Mouse (Mus musculus): ENCODE measurements around the gene Rad17. TPM values are rescaled to one million over a fixed set of nuclear protein-coding genes. Genes with fewer than 3 reads are reported as not detected.

Gene Rad17
- polyA plus RNA-seq, 1 experiment from 2014 or later: 38.8 TPM

GRCm38 (mm10) chr13:100595552-100595885 is 55.3 kb downstream of the Rad17 start:
- H3K4me2 ChIP-seq (ENCODE audit: low read depth, low read length): no peak overlapping the region
- H3K9ac ChIP-seq (replicated peaks; ENCODE audit: low read length): no peak overlapping the region
- WGBS: 90% methylated on average over 3 of the region's 3 CpGs
- no peaks in the 10 kb centered on the region for H3K9me3 ChIP-seq (replicated peaks; ENCODE audit: control insufficient read depth, low read length)
- H3K27me3 ChIP-seq (ENCODE audit: control insufficient read depth, insufficient read depth, low read length): no peaks in the 10 kb centered on the region
- no peaks in the 10 kb centered on the region for H3K4me1 ChIP-seq (ENCODE audit: control insufficient read depth, insufficient read depth, low read length)
- DNase-seq (ENCODE audit: low spot score) (no peak), ATAC-seq (replicated peaks; ENCODE audit: insufficient number of reproducible peaks, low FRiP score, low TSS enrichment, low read depth) (no peak)
- no peak overlapping the region for H3K27ac ChIP-seq (replicated peaks; ENCODE audit: low read depth, low read length)
- H3K4me3 ChIP-seq (ENCODE audit: low read depth, low read length): no peak overlapping the region
- no peaks in the 10 kb centered on the region for H3K36me3 ChIP-seq (replicated peaks; ENCODE audit: control insufficient read depth, insufficient read depth, low read depth, low read length)

- H3K4me3 ChIP-seq (ENCODE audit: low read depth, low read length): no peak overlapping the region
- 71% methylated on average over 5 of the region's 5 CpGs for WGBS
- H3K9me3 ChIP-seq (replicated peaks; ENCODE audit: control insufficient read depth, low read length): no peaks in the 10 kb centered on the region
- DNase-seq (ENCODE audit: low spot score) (no peak), ATAC-seq (replicated peaks; ENCODE audit: insufficient number of reproducible peaks, low FRiP score, low TSS enrichment, low read depth) (no peak)
- no peak overlapping the region for H3K27ac ChIP-seq (replicated peaks; ENCODE audit: low read depth, low read length)
- H3K36me3 ChIP-seq (replicated peaks; ENCODE audit: control insufficient read depth, insufficient read depth, low read depth, low read length): no peaks in the 10 kb centered on the region
- H3K4me1 ChIP-seq (ENCODE audit: control insufficient read depth, insufficient read depth, low read length): no peaks in the 10 kb centered on the region
- no peak overlapping the region for H3K4me2 ChIP-seq (ENCODE audit: low read depth, low read length)
- no peaks in the 10 kb centered on the region for H3K27me3 ChIP-seq (ENCODE audit: control insufficient read depth, insufficient read depth, low read length)
- no peak overlapping the region for H3K9ac ChIP-seq (replicated peaks; ENCODE audit: low read length)
Measured at GRCm38 (mm10) chr13:100594838-100595551, 55.9 kb downstream of the Rad17 start.

- no peak overlapping the region for H3K4me3 ChIP-seq (ENCODE audit: low read depth, low read length)
Measured at GRCm38 (mm10) chr13:100594041-100594792, 56.6 kb downstream of the Rad17 start.

DNA sequence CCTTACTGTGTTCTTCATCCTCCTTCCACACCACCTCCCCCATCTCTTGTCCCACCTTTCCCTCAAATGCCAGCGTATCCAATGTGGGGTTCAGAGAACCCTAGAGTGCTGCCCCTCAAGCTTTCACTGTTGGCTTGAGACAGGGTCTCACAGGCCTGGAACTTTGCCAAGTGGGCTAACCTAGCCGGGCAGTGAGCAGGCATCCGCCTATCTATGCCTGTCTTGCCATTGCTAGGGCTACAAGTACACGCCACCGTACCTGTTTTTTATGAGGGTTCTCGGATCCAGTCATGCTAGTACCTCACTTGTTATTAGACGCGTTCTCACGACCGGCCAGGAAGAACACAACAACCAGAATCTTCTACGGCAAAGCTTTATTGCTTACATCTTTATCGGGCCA is 62.2 kb downstream of the Rad17 start:
- ATAC-seq (replicated peaks; ENCODE audit: insufficient number of reproducible peaks, low FRiP score, low TSS enrichment, low read depth) (no peak), DNase-seq (ENCODE audit: low spot score) (no peak)
- H3K4me2 ChIP-seq (ENCODE audit: low read depth, low read length): no peak overlapping the region
- 90% methylated on average over 11 of the region's 12 CpGs for WGBS
- H3K36me3 ChIP-seq (replicated peaks; ENCODE audit: control insufficient read depth, insufficient read depth, low read depth, low read length): no peaks in the 10 kb centered on the region
- no peaks in the 10 kb centered on the region for H3K27me3 ChIP-seq (ENCODE audit: control insufficient read depth, insufficient read depth, low read length)
- no peak overlapping the region for H3K4me3 ChIP-seq (ENCODE audit: low read depth, low read length)
- H3K27ac ChIP-seq (replicated peaks; ENCODE audit: low read depth, low read length): no peak overlapping the region
- H3K4me1 ChIP-seq (ENCODE audit: control insufficient read depth, insufficient read depth, low read length): no peaks in the 10 kb centered on the region
- no peak overlapping the region for H3K9ac ChIP-seq (replicated peaks; ENCODE audit: low read length)
- no peaks in the 10 kb centered on the region for H3K9me3 ChIP-seq (replicated peaks; ENCODE audit: control insufficient read depth, low read length)

More at GRCm38 (mm10) chr13:100594041-100594792, 56.6 kb downstream of the Rad17 start:
- Histone ChIP-seq H3K27me3 (ENCODE audit: control insufficient read depth, insufficient read depth, low read length) (no peaks in the 10 kb centered on the region), H3K27ac (replicated peaks; ENCODE audit: low read depth, low read length) (no peak overlapping the region), H3K9me3 (replicated peaks; ENCODE audit: control insufficient read depth, low read length) (no peaks in the 10 kb centered on the region), H3K4me2 (ENCODE audit: low read depth, low read length) (no peak overlapping the region), H3K36me3 (replicated peaks; ENCODE audit: control insufficient read depth, insufficient read depth, low read depth, low read length) (no peaks in the 10 kb centered on the region), H3K4me1 (ENCODE audit: control insufficient read depth, insufficient read depth, low read length) (no peaks in the 10 kb centered on the region), H3K9ac (replicated peaks; ENCODE audit: low read length) (no peak overlapping the region)
- WGBS: 65% methylated on average over 11 of the region's 17 CpGs
- DNase-seq (ENCODE audit: low spot score) (no peak), ATAC-seq (replicated peaks; ENCODE audit: insufficient number of reproducible peaks, low FRiP score, low TSS enrichment, low read depth) (no peak)

DNA sequence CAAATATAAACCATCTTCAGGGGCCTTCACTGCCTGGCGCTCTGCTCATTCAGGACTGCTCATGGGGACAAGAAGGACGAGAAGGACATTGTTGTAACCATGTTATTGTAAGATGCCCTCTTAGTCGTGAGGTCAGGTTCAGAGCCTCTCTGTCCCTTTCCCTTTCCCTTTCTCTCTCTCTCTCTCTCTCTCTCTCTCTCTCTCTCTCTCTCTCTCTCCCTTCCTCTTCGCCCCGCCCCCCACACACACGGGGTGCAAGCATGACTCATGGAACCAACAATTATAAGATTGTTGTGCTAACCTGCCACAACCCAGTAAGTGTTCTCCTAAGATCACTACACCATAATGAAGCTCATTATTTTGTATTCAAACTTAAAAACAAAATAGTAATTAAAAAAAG is 68.7 kb downstream of the Rad17 start:
- Histone ChIP-seq H3K9ac (replicated peaks; ENCODE audit: low read length) (no peak overlapping the region), H3K4me3 (ENCODE audit: low read depth, low read length) (no peak overlapping the region), H3K36me3 (replicated peaks; ENCODE audit: control insufficient read depth, insufficient read depth, low read depth, low read length) (no peaks in the 10 kb centered on the region), H3K4me2 (ENCODE audit: low read depth, low read length) (no peak overlapping the region), H3K4me1 (ENCODE audit: control insufficient read depth, insufficient read depth, low read length) (no peaks in the 10 kb centered on the region), H3K9me3 (replicated peaks; ENCODE audit: control insufficient read depth, low read length) (no peaks in the 10 kb centered on the region), H3K27me3 (ENCODE audit: control insufficient read depth, insufficient read depth, low read length) (no peaks in the 10 kb centered on the region), H3K27ac (replicated peaks; ENCODE audit: low read depth, low read length) (no peak overlapping the region)
- 45% methylated on average over 6 of the region's 6 CpGs for WGBS
- DNase-seq (ENCODE audit: low spot score) (no peak), ATAC-seq (replicated peaks; ENCODE audit: insufficient number of reproducible peaks, low FRiP score, low TSS enrichment, low read depth) (no peak)

DNA sequence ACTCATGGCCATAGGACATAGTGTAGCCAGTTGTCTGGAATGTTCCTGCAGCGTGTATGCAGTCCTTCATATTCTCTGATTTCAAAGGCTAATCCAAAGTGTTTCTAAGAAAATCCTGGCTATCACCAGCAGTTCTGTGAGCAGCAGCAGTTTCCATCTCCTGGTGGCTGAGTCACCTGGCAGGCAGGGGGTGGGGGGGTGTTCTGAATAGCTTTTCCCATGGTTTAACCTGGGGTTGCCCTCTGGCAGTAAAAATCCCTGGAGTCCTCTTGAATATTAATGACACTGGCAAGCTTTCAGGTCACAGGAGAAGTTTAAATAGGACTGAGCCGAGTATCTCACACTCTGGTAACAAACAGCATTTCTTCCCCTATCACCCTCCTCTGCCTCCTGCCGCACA is 69.2 kb downstream of the Rad17 start:
- DNase-seq (ENCODE audit: low spot score) (no peak), ATAC-seq (replicated peaks; ENCODE audit: insufficient number of reproducible peaks, low FRiP score, low TSS enrichment, low read depth) (no peak)
- H3K4me2 ChIP-seq (ENCODE audit: low read depth, low read length): no peak overlapping the region
- no peak overlapping the region for H3K4me3 ChIP-seq (ENCODE audit: low read depth, low read length)
- 23% methylated on average over 3 of the region's 3 CpGs for WGBS
- no peak overlapping the region for H3K9ac ChIP-seq (replicated peaks; ENCODE audit: low read length)
- H3K27me3 ChIP-seq (ENCODE audit: control insufficient read depth, insufficient read depth, low read length): no peaks in the 10 kb centered on the region
- no peak overlapping the region for H3K27ac ChIP-seq (replicated peaks; ENCODE audit: low read depth, low read length)
- H3K9me3 ChIP-seq (replicated peaks; ENCODE audit: control insufficient read depth, low read length): no peaks in the 10 kb centered on the region
- no peaks in the 10 kb centered on the region for H3K4me1 ChIP-seq (ENCODE audit: control insufficient read depth, insufficient read depth, low read length)
- no peaks in the 10 kb centered on the region for H3K36me3 ChIP-seq (replicated peaks; ENCODE audit: control insufficient read depth, insufficient read depth, low read depth, low read length)

DNA sequence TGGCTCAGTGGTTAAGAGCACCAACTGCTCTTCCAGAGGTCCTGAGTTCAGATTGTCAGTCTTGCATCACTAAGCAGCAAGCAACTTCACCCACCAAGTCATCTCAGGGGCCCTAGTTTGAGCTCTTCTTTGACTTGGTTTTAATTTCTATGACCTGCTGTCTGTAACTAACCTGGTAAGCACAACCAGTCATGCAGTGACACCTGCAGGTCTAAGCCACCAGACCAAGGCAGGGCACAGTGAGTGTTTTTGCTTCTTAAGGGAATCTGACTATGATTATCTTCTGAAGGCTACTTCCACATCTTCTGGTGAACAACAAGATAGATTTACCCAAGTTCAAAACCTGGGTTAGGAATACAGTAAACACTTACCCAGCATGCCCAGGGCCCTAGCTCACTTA is 70.9 kb downstream of the Rad17 start:
- Histone ChIP-seq H3K9ac (replicated peaks; ENCODE audit: low read length) (no peak overlapping the region), H3K36me3 (replicated peaks; ENCODE audit: control insufficient read depth, insufficient read depth, low read depth, low read length) (no peaks in the 10 kb centered on the region)

DNA sequence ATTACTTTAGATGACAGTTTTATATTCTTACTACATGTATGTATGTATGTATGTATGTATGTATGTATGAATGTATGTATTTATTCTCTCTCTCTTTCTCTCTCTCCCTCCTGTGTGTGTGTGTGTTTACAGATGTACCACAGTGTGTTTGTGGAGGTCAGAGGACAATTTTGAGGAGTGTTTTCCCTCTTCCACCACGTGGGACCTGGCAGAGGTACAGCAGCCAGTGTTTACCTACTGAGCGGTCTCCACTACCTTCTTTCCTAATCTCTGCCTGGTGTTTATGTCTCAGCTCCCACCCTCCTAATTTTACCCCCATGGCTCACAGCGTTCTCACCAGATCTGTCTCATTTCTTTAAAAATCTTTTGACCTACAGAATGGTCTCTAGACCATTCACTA is 71.6 kb downstream of the Rad17 start:
- ATAC-seq (replicated peaks; ENCODE audit: insufficient number of reproducible peaks, low FRiP score, low TSS enrichment, low read depth): no peak
- H3K4me1 ChIP-seq (ENCODE audit: control insufficient read depth, insufficient read depth, low read length): no peaks in the 10 kb centered on the region
- H3K27ac ChIP-seq (replicated peaks; ENCODE audit: low read depth, low read length): no peak overlapping the region
- no peak for DNase-seq (ENCODE audit: low spot score)
- no peaks in the 10 kb centered on the region for H3K9me3 ChIP-seq (replicated peaks; ENCODE audit: control insufficient read depth, low read length)
- no peak overlapping the region for H3K4me3 ChIP-seq (ENCODE audit: low read depth, low read length)
- no peaks in the 10 kb centered on the region for H3K27me3 ChIP-seq (ENCODE audit: control insufficient read depth, insufficient read depth, low read length)
- H3K36me3 ChIP-seq (replicated peaks; ENCODE audit: control insufficient read depth, insufficient read depth, low read depth, low read length): no peaks in the 10 kb centered on the region
- no peak overlapping the region for H3K9ac ChIP-seq (replicated peaks; ENCODE audit: low read length)
- WGBS: 59% methylated on average over 3 of the region's 3 CpGs
- no peak overlapping the region for H3K4me2 ChIP-seq (ENCODE audit: low read depth, low read length)

More for the DNA sequence above, 70.9 kb downstream of the Rad17 start:
- Histone ChIP-seq H3K27ac (replicated peaks; ENCODE audit: low read depth, low read length) (no peak overlapping the region), H3K4me1 (ENCODE audit: control insufficient read depth, insufficient read depth, low read length) (no peaks in the 10 kb centered on the region), H3K4me2 (ENCODE audit: low read depth, low read length) (no peak overlapping the region), H3K4me3 (ENCODE audit: low read depth, low read length) (no peak overlapping the region), H3K27me3 (ENCODE audit: control insufficient read depth, insufficient read depth, low read length) (no peaks in the 10 kb centered on the region), H3K9me3 (replicated peaks; ENCODE audit: control insufficient read depth, low read length) (no peaks in the 10 kb centered on the region)
- DNase-seq (ENCODE audit: low spot score) (no peak), ATAC-seq (replicated peaks; ENCODE audit: insufficient number of reproducible peaks, low FRiP score, low TSS enrichment, low read depth) (no peak)
